Mouse (Mus musculus): Measurements from ENCODE around the gene Dhx40. TPM values are rescaled to one million over a fixed set of nuclear protein-coding genes. Genes with fewer than 3 reads are reported as not detected.
"Not testable (repeated sequence)": the region's sequence is repeated elsewhere in the genome, so short reads cannot be mapped to it uniquely, and the experiment has no call there.

The Dhx40 gene
- polyA plus RNA-seq, 1 experiment from 2014 or later: 27.7 TPM

DNA sequence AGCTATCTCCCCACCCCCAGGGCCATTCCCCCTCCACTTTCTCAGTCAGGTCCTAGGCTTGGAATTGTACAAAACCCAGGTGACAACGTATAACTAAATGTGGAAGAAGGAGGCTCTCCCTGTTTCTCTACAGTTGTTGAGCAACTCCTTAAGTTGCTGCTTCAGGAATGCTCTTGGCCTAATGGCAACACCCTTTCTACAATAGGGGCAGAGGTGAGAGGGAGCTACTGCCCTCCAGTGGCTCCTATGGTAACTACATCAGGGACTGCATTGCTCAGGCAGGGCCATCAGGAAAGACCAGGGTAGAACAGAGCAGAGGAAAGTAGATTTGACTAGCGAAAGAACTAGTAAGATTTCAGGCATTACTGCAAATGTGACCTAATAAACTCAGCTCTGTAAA is 28.8 kb upstream of the Dhx40 start:
- Histone ChIP-seq H3K4me3 (no peak overlapping the region), H3K27me3 (no peaks in the 10 kb centered on the region), H3K4me1 (no peaks in the 10 kb centered on the region), H3K36me3 (no peaks in the 10 kb centered on the region), H3K9ac (no peak overlapping the region), H3K9me3 (no peaks in the 10 kb centered on the region), H3K4me2 (no peak overlapping the region), H3K27ac (no peak overlapping the region)
- 43% methylated on average over 2 of the region's 2 CpGs for WGBS
- ATAC-seq (ENCODE audit: insufficient number of reproducible peaks, insufficient read depth, low FRiP score, low TSS enrichment, low read depth): no peak

DNA sequence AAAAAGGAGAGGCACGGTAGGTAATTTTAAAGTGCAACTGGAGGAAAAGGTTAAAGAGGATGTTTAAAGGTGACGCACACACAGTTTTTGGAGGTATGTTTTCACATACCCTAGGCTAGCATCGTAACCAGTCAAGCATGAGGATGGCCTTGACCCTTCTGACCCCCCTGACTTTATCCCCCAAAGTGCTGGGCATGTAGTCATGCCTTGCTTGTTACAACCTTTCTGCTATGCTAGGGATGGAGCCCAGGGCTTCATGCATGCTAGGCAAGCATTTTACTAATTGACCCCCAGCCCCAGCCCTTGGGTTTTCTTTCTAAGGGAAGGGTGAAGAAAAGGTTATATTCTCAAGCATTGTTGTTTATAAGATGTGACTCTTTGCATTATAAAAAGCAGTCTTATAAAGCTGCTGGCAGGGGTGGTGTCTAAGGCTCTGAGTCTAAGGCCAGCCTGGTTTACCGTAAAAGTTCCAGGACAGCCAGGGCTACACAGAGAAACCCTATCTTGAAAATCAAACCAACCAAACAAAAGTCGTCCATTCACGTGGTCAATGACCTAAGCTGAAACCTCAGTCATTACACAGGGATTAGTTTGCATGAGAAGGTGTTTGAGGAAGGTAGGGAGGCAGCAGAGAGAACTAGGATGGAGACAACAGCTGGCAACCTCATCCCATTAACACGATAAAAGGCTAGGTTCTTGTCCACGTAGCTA is 27.2 kb upstream of the Dhx40 start:
- H3K4me2 ChIP-seq: no peak overlapping the region
- no peak overlapping the region for H3K4me3 ChIP-seq
- 57% methylated on average over 8 of the region's 8 CpGs for WGBS
- no peak overlapping the region for H3K27ac ChIP-seq
- no peaks in the 10 kb centered on the region for H3K4me1 ChIP-seq
- no peak for ATAC-seq (ENCODE audit: insufficient number of reproducible peaks, insufficient read depth, low FRiP score, low TSS enrichment, low read depth)
- H3K9ac ChIP-seq: no peak overlapping the region
- no peaks in the 10 kb centered on the region for H3K36me3 ChIP-seq
- H3K27me3 ChIP-seq: no peaks in the 10 kb centered on the region
- no peaks in the 10 kb centered on the region for H3K9me3 ChIP-seq

DNA sequence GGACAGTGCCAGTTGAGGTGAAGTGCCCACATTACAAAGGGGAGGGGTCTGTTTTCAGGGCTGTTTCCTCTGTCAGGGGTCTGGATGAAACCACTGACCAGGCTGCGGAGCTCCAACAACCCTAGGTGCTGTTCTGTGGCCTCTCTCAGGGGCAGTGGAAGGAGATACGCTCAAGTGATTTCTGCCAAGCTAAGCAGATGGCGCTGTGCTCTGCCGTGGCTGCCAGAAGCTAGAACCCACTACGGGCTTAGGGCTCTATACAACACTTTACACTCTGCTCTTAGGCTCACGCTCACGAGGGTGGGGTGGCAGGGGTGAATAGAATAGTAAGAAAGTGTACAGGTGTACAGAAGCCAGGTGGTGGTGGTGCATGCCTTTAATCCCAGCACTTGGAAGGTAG is 26.5 kb upstream of the Dhx40 start:
- H3K36me3 ChIP-seq: no peaks in the 10 kb centered on the region
- H3K4me2 ChIP-seq: no peak overlapping the region
- no peaks in the 10 kb centered on the region for H3K4me1 ChIP-seq
- 75% methylated on average over 7 of the region's 7 CpGs for WGBS
- no peaks in the 10 kb centered on the region for H3K27me3 ChIP-seq
- H3K9ac ChIP-seq: no peak overlapping the region
- H3K9me3 ChIP-seq: no peaks in the 10 kb centered on the region
- H3K4me3 ChIP-seq: no peak overlapping the region
- no peak overlapping the region for H3K27ac ChIP-seq
- ATAC-seq (ENCODE audit: insufficient number of reproducible peaks, insufficient read depth, low FRiP score, low TSS enrichment, low read depth): no peak

DNA sequence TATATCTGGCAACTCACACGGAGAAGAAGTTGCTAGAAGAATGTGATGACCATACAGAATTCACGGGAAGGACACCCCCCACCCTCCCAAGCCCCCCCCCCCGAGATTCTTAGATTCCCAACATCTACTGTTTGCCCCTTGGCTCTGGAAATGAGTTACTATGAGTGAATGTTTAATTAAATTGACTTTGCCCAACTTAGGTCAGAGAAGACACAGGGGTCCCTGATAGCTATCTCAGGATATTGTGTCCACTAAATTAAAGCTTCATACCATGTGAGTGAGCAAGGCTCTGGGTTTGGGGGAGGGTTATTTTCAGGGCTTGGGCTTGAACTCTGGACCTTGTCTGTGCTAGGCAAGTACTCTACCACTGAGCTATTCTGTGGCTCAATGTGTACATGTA is 25.6 kb upstream of the Dhx40 start:
- Histone ChIP-seq H3K4me2 (no peak overlapping the region), H3K36me3 (no peaks in the 10 kb centered on the region), H3K27me3 (no peaks in the 10 kb centered on the region), H3K4me3 (no peak overlapping the region), H3K9me3 (no peaks in the 10 kb centered on the region), H3K9ac (no peak overlapping the region), H3K4me1 (no peaks in the 10 kb centered on the region), H3K27ac (no peak overlapping the region)
- 75% methylated on average over 3 of the region's 3 CpGs for WGBS
- ATAC-seq (ENCODE audit: insufficient number of reproducible peaks, insufficient read depth, low FRiP score, low TSS enrichment, low read depth): no peak

DNA sequence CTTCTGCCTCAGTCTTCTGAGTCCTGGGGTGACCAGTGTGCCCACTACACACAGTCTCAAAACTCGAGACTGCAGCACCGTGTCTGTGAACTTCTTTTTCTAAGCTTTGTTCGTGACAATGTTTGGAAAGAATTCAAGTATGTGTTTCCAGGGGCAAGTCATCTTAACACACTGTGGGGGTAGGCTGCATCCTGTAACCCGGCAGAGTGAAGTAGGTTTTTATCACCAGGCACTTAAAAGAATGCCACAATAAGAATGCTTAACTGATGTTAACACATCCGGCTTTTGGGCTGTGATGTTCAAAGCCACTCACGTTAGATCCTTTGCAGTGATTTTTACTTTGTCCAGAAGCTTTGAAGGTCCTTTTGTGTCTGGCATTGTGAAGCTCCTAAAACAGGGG is 20.9 kb upstream of the Dhx40 start:
- no peak overlapping the region for H3K27ac ChIP-seq
- no peak overlapping the region for H3K4me3 ChIP-seq
- no peaks in the 10 kb centered on the region for H3K9me3 ChIP-seq
- WGBS: 64% methylated on average over 6 of the region's 6 CpGs
- no peak for ATAC-seq (ENCODE audit: insufficient number of reproducible peaks, insufficient read depth, low FRiP score, low TSS enrichment, low read depth)
- no peaks in the 10 kb centered on the region for H3K27me3 ChIP-seq
- no peaks in the 10 kb centered on the region for H3K4me1 ChIP-seq
- H3K36me3 ChIP-seq: no peaks in the 10 kb centered on the region
- no peak overlapping the region for H3K9ac ChIP-seq
- no peak overlapping the region for H3K4me2 ChIP-seq

DNA sequence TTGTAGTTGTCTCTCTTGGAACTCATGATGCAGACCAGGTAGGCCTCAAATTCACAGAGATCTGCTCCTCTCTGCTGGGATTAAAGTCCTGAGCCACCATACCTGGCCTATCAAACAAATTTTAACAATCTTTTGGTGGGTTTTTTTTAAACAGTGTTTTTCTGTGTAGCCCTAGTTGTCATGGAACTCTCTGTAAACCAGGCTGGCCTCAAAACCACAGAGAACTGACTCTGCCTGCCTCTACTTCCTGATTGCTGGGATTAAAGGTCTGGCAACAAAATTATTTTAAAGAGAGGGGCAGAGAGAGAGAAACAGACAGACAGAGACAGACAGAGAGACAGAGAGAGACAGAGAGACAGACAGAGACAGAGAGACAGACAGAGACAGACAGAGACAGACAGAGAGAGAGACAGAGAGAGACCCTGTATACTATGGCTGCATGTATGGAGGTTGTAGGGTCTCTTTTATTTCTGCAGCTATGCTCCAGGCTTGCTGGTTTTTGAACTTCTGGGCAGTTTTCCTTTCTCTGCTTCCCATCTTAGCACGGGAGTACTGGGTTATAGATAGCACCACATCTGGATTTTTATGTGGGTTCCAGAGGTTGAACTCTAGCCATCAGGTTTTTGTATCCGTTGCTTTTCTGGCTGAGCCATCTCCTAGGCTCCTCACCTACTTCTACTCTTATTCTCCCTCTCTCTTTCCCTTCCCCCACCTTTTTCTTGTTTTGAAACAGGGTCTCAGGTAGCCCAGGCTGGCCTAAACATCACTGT is 20.1 kb upstream of the Dhx40 start:
- no peak for ATAC-seq (ENCODE audit: insufficient number of reproducible peaks, insufficient read depth, low FRiP score, low TSS enrichment, low read depth)
- H3K4me1 ChIP-seq: no peaks in the 10 kb centered on the region
- H3K27ac ChIP-seq: no peak overlapping the region
- H3K4me3 ChIP-seq: no peak overlapping the region
- H3K9me3 ChIP-seq: no peaks in the 10 kb centered on the region
- no peak overlapping the region for H3K4me2 ChIP-seq
- no peak overlapping the region for H3K9ac ChIP-seq
- WGBS: 84% methylated on average over 2 of the region's 2 CpGs
- no peaks in the 10 kb centered on the region for H3K36me3 ChIP-seq
- no peaks in the 10 kb centered on the region for H3K27me3 ChIP-seq

DNA sequence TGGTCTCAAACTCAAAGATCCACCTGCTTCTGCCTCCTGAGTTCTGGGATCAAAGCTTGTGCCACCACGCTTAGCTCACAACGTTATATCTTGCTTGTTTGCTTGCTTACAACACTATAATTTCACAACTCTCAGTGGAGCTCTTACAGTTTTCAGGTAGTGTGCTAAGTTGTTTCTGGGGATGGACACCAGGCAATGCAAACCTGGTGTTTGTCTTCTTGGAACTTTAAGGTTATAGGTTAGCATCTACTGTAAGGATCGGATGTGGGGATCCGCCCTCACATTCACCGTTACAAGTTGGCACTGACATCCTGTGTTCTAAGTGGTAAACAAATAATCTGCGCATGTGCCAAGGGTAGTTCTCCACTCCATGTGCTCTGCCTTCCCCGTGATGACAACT is 16.9 kb upstream of the Dhx40 start:
- Histone ChIP-seq H3K4me1 (no peaks in the 10 kb centered on the region), H3K27ac (no peak overlapping the region), H3K9me3 (no peaks in the 10 kb centered on the region), H3K27me3 (no peaks in the 10 kb centered on the region), H3K4me3 (no peak overlapping the region), H3K9ac (no peak overlapping the region), H3K4me2 (no peak overlapping the region), H3K36me3 (no peaks in the 10 kb centered on the region)
- ATAC-seq (ENCODE audit: insufficient number of reproducible peaks, insufficient read depth, low FRiP score, low TSS enrichment, low read depth): no peak
- 89% methylated on average over 7 of the region's 7 CpGs for WGBS

DNA sequence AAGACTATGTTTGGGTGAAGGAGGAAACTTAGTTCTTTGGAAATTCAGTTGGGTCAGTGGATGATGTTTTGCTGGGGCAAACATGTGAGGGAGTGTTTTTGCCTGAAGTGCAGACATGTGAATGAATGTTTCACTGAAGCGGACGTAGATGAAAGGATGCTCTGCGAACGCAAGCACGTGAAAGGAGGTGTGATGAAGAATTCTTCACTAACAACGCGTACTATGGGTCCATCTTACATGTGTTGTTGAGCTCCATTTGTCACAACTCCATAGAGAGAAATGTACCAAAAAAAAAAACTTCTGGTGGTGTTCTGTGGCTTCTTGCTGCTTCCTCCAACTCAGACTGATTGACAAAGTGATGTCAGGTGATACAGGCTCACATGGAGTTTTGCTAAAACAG is 15.0 kb upstream of the Dhx40 start:
- H3K4me3 ChIP-seq: no peak overlapping the region
- no peak overlapping the region for H3K27ac ChIP-seq

DNA sequence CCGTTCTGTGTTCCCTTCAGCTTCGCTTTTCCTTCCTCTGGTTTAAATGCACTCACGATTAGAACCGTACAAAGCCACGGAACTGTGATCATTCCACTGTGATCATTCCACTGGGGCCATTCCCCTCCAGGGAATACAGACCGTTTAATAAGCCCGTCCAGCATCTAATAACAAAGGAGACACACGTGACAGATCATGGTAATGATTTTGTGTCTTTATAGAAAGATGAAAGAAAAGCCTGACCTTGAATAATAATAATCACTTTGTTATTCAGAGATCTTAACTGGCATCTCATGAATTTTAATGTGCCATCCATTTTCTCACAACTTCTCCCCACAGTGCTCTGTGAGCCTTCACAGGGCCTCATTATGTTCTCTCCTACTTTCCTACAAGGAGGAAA is 12.0 kb upstream of the Dhx40 start:
- no peak overlapping the region for H3K4me2 ChIP-seq
- no peak overlapping the region for H3K9ac ChIP-seq
- no peak overlapping the region for H3K4me3 ChIP-seq
- H3K9me3 ChIP-seq: no peaks in the 10 kb centered on the region
- no peaks in the 10 kb centered on the region for H3K36me3 ChIP-seq
- no peak for ATAC-seq (ENCODE audit: insufficient number of reproducible peaks, insufficient read depth, low FRiP score, low TSS enrichment, low read depth)
- H3K27me3 ChIP-seq: no peaks in the 10 kb centered on the region
- H3K27ac ChIP-seq: no peak overlapping the region
- WGBS: 58% methylated on average over 8 of the region's 8 CpGs
- H3K4me1 ChIP-seq: no peaks in the 10 kb centered on the region

More for the DNA sequence above, 15.0 kb upstream of the Dhx40 start:
- H3K36me3 ChIP-seq: no peaks in the 10 kb centered on the region
- no peak for ATAC-seq (ENCODE audit: insufficient number of reproducible peaks, insufficient read depth, low FRiP score, low TSS enrichment, low read depth)
- H3K4me2 ChIP-seq: no peak overlapping the region
- no peak overlapping the region for H3K9ac ChIP-seq
- H3K9me3 ChIP-seq: no peaks in the 10 kb centered on the region
- H3K4me1 ChIP-seq: no peaks in the 10 kb centered on the region
- H3K27me3 ChIP-seq: no peaks in the 10 kb centered on the region
- WGBS: 86% methylated on average over 7 of the region's 7 CpGs

DNA sequence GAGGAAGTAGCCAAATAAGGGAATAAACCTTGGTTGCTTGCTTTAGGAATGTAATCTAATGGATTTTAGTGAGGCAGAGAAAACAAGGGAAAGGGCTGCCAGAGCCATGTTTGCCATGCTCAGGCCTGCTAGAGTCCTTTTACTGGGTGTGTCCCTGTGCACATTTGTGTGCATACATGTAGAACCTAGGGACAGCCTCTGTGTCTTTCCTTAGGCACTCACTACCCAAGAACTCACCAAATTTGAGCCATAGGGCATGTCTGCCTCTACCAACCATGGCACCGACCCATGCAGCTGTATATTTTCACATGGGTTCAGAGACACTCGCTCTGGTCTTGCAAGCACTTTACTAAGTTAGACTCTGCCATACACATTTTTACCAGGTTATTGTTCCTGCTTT is 11.4 kb upstream of the Dhx40 start:
- WGBS: 85% methylated on average over 2 of the region's 2 CpGs
- Histone ChIP-seq H3K9me3 (no peaks in the 10 kb centered on the region), H3K9ac (no peak overlapping the region), H3K27me3 (no peaks in the 10 kb centered on the region), H3K4me3 (no peak overlapping the region), H3K4me2 (no peak overlapping the region), H3K36me3 (no peaks in the 10 kb centered on the region), H3K4me1 (no peaks in the 10 kb centered on the region), H3K27ac (no peak overlapping the region)
- no peak for ATAC-seq (ENCODE audit: insufficient number of reproducible peaks, insufficient read depth, low FRiP score, low TSS enrichment, low read depth)

DNA sequence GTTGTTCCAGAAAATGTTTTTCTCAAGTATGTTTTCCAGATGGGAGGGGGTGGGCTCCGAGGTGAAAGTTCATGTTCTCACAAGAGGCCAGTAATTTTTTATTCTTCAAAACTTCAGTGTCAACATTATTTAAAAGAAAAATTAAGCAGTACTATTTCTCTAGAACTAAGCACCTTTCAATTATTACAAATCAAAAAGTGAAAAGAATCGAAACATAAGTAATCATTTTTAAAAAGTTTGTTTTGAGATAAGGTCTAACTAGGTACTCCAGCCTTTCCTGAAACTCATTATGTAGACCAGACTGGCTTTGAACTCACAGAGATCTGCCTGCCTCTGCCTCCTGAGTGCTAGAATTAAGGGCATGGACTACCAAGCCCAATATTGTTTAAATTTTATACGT is 8.7 kb upstream of the Dhx40 start:
- H3K4me2 ChIP-seq; H3K27ac ChIP-seq; H3K4me1 ChIP-seq; H3K4me3 ChIP-seq; H3K9me3 ChIP-seq; H3K36me3 ChIP-seq; ATAC-seq (ENCODE audit: insufficient number of reproducible peaks, insufficient read depth, low FRiP score, low TSS enrichment, low read depth); H3K9ac ChIP-seq; H3K27me3 ChIP-seq: not testable (repeated sequence)
- 84% methylated on average over 3 of the region's 3 CpGs for WGBS

DNA sequence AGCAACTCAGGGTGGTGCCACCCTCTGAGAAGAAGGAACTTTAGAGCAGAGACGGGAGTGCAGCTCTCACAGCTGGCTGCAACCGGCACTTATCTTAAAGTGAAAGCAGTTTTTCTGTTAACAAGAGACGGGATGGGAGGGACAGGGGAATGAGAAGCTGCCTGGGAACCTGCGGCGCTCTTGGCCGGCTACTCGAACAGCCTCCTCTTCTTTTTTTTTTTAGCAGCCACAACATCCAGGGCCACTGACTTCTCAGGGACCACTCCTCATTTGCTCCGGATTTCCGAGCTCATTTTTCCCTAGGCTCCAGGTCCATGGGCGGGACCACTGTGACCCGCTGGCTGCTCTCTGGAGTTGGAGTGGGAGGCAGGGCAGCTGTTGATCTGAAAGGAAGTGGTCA is 6.9 kb upstream of the Dhx40 start:
- 7% methylated on average over 7 of the region's 11 CpGs for WGBS
- ATAC-seq (ENCODE audit: insufficient number of reproducible peaks, insufficient read depth, low FRiP score, low TSS enrichment, low read depth); H3K4me1 ChIP-seq; H3K9me3 ChIP-seq; H3K27me3 ChIP-seq; H3K9ac ChIP-seq; H3K4me2 ChIP-seq; H3K27ac ChIP-seq; H3K36me3 ChIP-seq; H3K4me3 ChIP-seq: not testable (repeated sequence)
